Mouse (Mus musculus) midbrain, embryonic 13.5 days (tissue): ENCODE data around the gene Fbxo11. TPM values are rescaled to one million over a fixed set of nuclear protein-coding genes. Genes with fewer than 3 reads are reported as not detected.
A peak's percentile ranks its signal among the peaks of the same experiment; 100 is the strongest.
"Not testable (repeated sequence)": the region's sequence is repeated elsewhere in the genome, so short reads cannot be mapped to it uniquely, and the experiment has no call there.

ENCODE experiments used
- ATAC-seq: fragments of 200-750 bp; cut with Nextera tagmentation; 2 replicates; pipeline ENCODE4 v1.8.0; 2017; ENCODE audit warnings: mild to moderate bottlenecking, moderate TSS enrichment, moderate library complexity
- H3K27ac ChIP-seq: fragments of 300-500 bp; sonication (generic); 2 replicates; pipeline ENCODE4 v1.5.1; 2015; ENCODE audit warnings: inconsistent platforms, mild to moderate bottlenecking, moderate library complexity
- H3K27me3 ChIP-seq: fragments of 300-500 bp; sonication (generic); 2 replicates; pipeline ENCODE4 v1.6.1; 2015; ENCODE audit warnings: mild to moderate bottlenecking, inconsistent platforms
- H3K36me3 ChIP-seq: fragments of 300-500 bp; sonication (generic); 2 replicates; pipeline ENCODE4 v1.6.1; 2015; ENCODE audit warnings: mild to moderate bottlenecking, inconsistent platforms
- H3K4me1 ChIP-seq: fragments of 300-500 bp; sonication (generic); replicated peaks from 2 replicates; pipeline ENCODE4 v1.6.1; 2015; ENCODE audit warnings: inconsistent platforms
- H3K4me2 ChIP-seq: fragments of 300-500 bp; sonication (generic); replicated peaks from 2 replicates; pipeline ENCODE4 v1.6.1; 2015; ENCODE audit warnings: moderate library complexity, mild to moderate bottlenecking, inconsistent platforms
- H3K4me3 ChIP-seq: fragments of 300-500 bp; sonication (generic); replicated peaks from 2 replicates; pipeline ENCODE4 v1.5.1; 2015; ENCODE audit warnings: mild to moderate bottlenecking, inconsistent platforms
- H3K9ac ChIP-seq: fragments of 300-500 bp; sonication (generic); replicated peaks from 2 replicates; pipeline ENCODE4 v1.6.1; 2015; ENCODE audit warnings: mild to moderate bottlenecking, inconsistent platforms
- H3K9me3 ChIP-seq: fragments of 300-500 bp; sonication (generic); 2 replicates; pipeline ENCODE4 v1.6.1; 2016; ENCODE audit warnings: mild to moderate bottlenecking, inconsistent platforms
- WGBS: fragments of 180-500 bp; shearing (Covaris S2); methylation state at CpG from one replicate; pipeline ENCODE4 v1.1.7; 2015; 5-methylcytosine and 5-hydroxymethylcytosine counted together
- polyA plus RNA-seq: library from polyadenylated mRNA; unstranded; fragments of >200 nt; fragmentation: Nextera tagmentation; extraction: Ambion mirVana; gene quantifications from 2 replicates; pipeline ENCODE4 v1.2.1, GENCODE M21; 2015

The Fbxo11 gene
- polyA plus RNA-seq, 1 experiment from 2014 or later, result 30.7 TPM

GRCm38 (mm10) chr17:88040810-88041209 lies 24.3 kb downstream of the Fbxo11 start:
- WGBS, result 92% methylated on average over 5 of the region's 5 CpGs
- H3K27me3 ChIP-seq, result no peaks in the 10 kb centered on the region
- no peak for ATAC-seq

GRCm38 (mm10) chr17:88034418-88034817 lies 30.7 kb downstream of the Fbxo11 start:
- Histone ChIP-seq H3K4me3 (no peak overlapping the region), H3K9ac (no peak overlapping the region), H3K4me1 (peaks cover 13% of the 10 kb centered on the region), H3K27me3 (no peaks in the 10 kb centered on the region), H3K27ac (no peak overlapping the region), H3K36me3 (no peaks in the 10 kb centered on the region; the same call in 1 of the 2 replicates), H3K9me3 (no peaks in the 10 kb centered on the region), H3K4me2 (no peak overlapping the region)
- WGBS, result 92% methylated on average over 4 of the region's 4 CpGs
- no peak for ATAC-seq

More at GRCm38 (mm10) chr17:88040810-88041209, 24.3 kb downstream of the Fbxo11 start:
- Histone ChIP-seq H3K9me3 (no peaks in the 10 kb centered on the region), H3K27ac (no peak overlapping the region), H3K4me3 (no peak overlapping the region), H3K4me2 (no peak overlapping the region), H3K36me3 (no peaks in the 10 kb centered on the region), H3K4me1 (peaks cover 26% of the 10 kb centered on the region), H3K9ac (no peak overlapping the region)

GRCm38 (mm10) chr17:88031755-88032154 lies 33.3 kb downstream of the Fbxo11 start:
- Histone ChIP-seq H3K4me2 (no peak overlapping the region), H3K9ac (no peak overlapping the region), H3K27ac (no peak overlapping the region), H3K4me1 (peaks cover 14% of the 10 kb centered on the region), H3K9me3 (no peaks in the 10 kb centered on the region), H3K36me3 (no peaks in the 10 kb centered on the region; the same call in 1 of the 2 replicates), H3K4me3 (no peak overlapping the region), H3K27me3 (no peaks in the 10 kb centered on the region)
- 85% methylated on average over 5 of the region's 5 CpGs for WGBS
- ATAC-seq, result no peak

- ATAC-seq, result no peak
- no peaks in the 10 kb centered on the region; the same call in 1 of the 2 replicates for H3K36me3 ChIP-seq
- H3K27me3 ChIP-seq, result no peaks in the 10 kb centered on the region
- no peaks in the 10 kb centered on the region for H3K9me3 ChIP-seq
- peaks cover 21% of the 10 kb centered on the region for H3K4me1 ChIP-seq
- no peak overlapping the region for H3K27ac ChIP-seq
- WGBS, result 83% methylated on average over 17 of the region's 17 CpGs
- no peak overlapping the region for H3K9ac ChIP-seq
- H3K4me2 ChIP-seq, result no peak overlapping the region
- H3K4me3 ChIP-seq, result no peak overlapping the region
Observed at GRCm38 (mm10) chr17:88029194-88029970, 35.7 kb downstream of the Fbxo11 start.

- ATAC-seq, result no peak
- Histone ChIP-seq H3K9me3 (no peaks in the 10 kb centered on the region), H3K4me3 (no peak overlapping the region), H3K36me3 (no peaks in the 10 kb centered on the region), H3K4me1 (peaks cover 20% of the 10 kb centered on the region), H3K27me3 (no peaks in the 10 kb centered on the region), H3K9ac (no peak overlapping the region), H3K4me2 (no peak overlapping the region), H3K27ac (no peak overlapping the region)
- WGBS, result 48% methylated on average over 4 of the region's 4 CpGs
Observed at GRCm38 (mm10) chr17:88025227-88025626, 39.9 kb downstream of the Fbxo11 start.

- H3K4me3 ChIP-seq, result no peak overlapping the region
- WGBS, result 94% methylated on average over 1 of the region's 1 CpGs
- H3K27ac ChIP-seq, result no peak overlapping the region
- no peaks in the 10 kb centered on the region for H3K36me3 ChIP-seq
- H3K27me3 ChIP-seq, result no peaks in the 10 kb centered on the region
- H3K9ac ChIP-seq, result no peak overlapping the region
- peaks cover 22% of the 10 kb centered on the region for H3K4me1 ChIP-seq
- no peak for ATAC-seq
- no peaks in the 10 kb centered on the region for H3K9me3 ChIP-seq
- no peak overlapping the region for H3K4me2 ChIP-seq
Observed at GRCm38 (mm10) chr17:88023924-88024323, 41.2 kb downstream of the Fbxo11 start.

GRCm38 (mm10) chr17:88016027-88016426 lies 49.1 kb downstream of the Fbxo11 start:
- not testable (repeated sequence) for ATAC-seq, H3K4me3 ChIP-seq
- WGBS, result 91% methylated on average over 8 of the region's 8 CpGs

GRCm38 (mm10) chr17:88014456-88014855 lies 50.6 kb downstream of the Fbxo11 start:
- Histone ChIP-seq H3K27ac (no peak overlapping the region), H3K4me1 (peaks cover 5% of the 10 kb centered on the region; the same call in 1 of the 2 replicates), H3K9ac (no peak overlapping the region), H3K36me3 (peaks cover 51% of the 10 kb centered on the region), H3K4me2 (no peak overlapping the region), H3K9me3 (no peaks in the 10 kb centered on the region), H3K27me3 (no peaks in the 10 kb centered on the region), H3K4me3 (no peak overlapping the region)
- 89% methylated on average over 1 of the region's 1 CpGs for WGBS
- ATAC-seq, result no peak

More at GRCm38 (mm10) chr17:88016027-88016426, 49.1 kb downstream of the Fbxo11 start:
- peaks cover 38% of the 10 kb centered on the region for H3K36me3 ChIP-seq
- not testable (repeated sequence) for H3K27ac ChIP-seq, H3K9ac ChIP-seq, H3K4me1 ChIP-seq, H3K9me3 ChIP-seq, H3K27me3 ChIP-seq, H3K4me2 ChIP-seq

- no peak overlapping the region for H3K9ac ChIP-seq
- H3K4me1 ChIP-seq, result no peaks in the 10 kb centered on the region
- WGBS, result 92% methylated on average over 8 of the region's 8 CpGs
- H3K9me3 ChIP-seq, result no peaks in the 10 kb centered on the region
- H3K4me2 ChIP-seq, result no peak overlapping the region
- no peaks in the 10 kb centered on the region for H3K27me3 ChIP-seq
- peaks cover 77% of the 10 kb centered on the region for H3K36me3 ChIP-seq
- no peak overlapping the region for H3K27ac ChIP-seq
- H3K4me3 ChIP-seq, result no peak overlapping the region
- ATAC-seq, result 0 out of 2 replicates have a peak, but pooled peaks have one; percentile 34
Observed at GRCm38 (mm10) chr17:88006956-88007355, 58.1 kb downstream of the Fbxo11 start.

GRCm38 (mm10) chr17:88004892-88005291 lies 60.2 kb downstream of the Fbxo11 start:
- WGBS, result 100% methylated on average over 1 of the region's 1 CpGs
- H3K9me3 ChIP-seq, result no peaks in the 10 kb centered on the region
- no peaks in the 10 kb centered on the region for H3K4me1 ChIP-seq
- H3K27me3 ChIP-seq, result no peaks in the 10 kb centered on the region
- H3K36me3 ChIP-seq, result peaks cover 75% of the 10 kb centered on the region
- no peak overlapping the region for H3K9ac ChIP-seq
- H3K4me2 ChIP-seq, result no peak overlapping the region
- H3K4me3 ChIP-seq, result no peak overlapping the region
- H3K27ac ChIP-seq, result no peak overlapping the region
- ATAC-seq, result no peak

- Histone ChIP-seq H3K27me3 (no peaks in the 10 kb centered on the region), H3K4me3 (no peak overlapping the region), H3K4me2 (no peak overlapping the region), H3K4me1 (no peaks in the 10 kb centered on the region), H3K27ac (no peak overlapping the region), H3K36me3 (peaks cover 79% of the 10 kb centered on the region), H3K9ac (no peak overlapping the region), H3K9me3 (no peaks in the 10 kb centered on the region)
- 94% methylated on average over 4 of the region's 4 CpGs for WGBS
- ATAC-seq, result no peak
Observed at GRCm38 (mm10) chr17:87997808-87998207, 67.3 kb downstream of the Fbxo11 start.

GRCm38 (mm10) chr17:87993338-87993737 lies 71.8 kb downstream of the Fbxo11 start:
- Histone ChIP-seq H3K9ac (no peak overlapping the region), H3K9me3 (no peaks in the 10 kb centered on the region), H3K27ac (no peak overlapping the region), H3K27me3 (no peaks in the 10 kb centered on the region), H3K4me1 (no peaks in the 10 kb centered on the region), H3K36me3 (peaks cover 79% of the 10 kb centered on the region), H3K4me2 (no peak overlapping the region), H3K4me3 (no peak overlapping the region)
- ATAC-seq, result no peak
- WGBS, result 86% methylated on average over 1 of the region's 1 CpGs
